In genomic region chr7:73423236-73423635, GRCm38 (mm10) we compare ENCODE assay signal across 11 mouse cellular contexts. TPM values are rescaled to one million over a fixed set of nuclear protein-coding genes. Genes with fewer than 3 reads are reported as not detected.
DNase-seq lines count a peak whose midpoint lies in the region; ATAC-seq and TF ChIP-seq lines count a peak whose summit lies in the region.
"Had no signal": no experiment of that assay in that cellular context is flagged by ENCODE, and none has a peak within 500 bp of the region (broad histone marks: within the 10 kb centered on the region; RNA-seq: fewer than 3 reads in every experiment).

No protein-coding gene starts in this region.

- H3K9me3 ChIP-seq in embryonic facial prominence, embryonic 14.5 days (ENCODE audit: control insufficient read depth, low read length): no peaks in the 10 kb centered on the region
- no peaks in the 10 kb centered on the region for H3K9me3 ChIP-seq in embryonic facial prominence, embryonic 10.5 days
- H3K9me3 ChIP-seq: liver, embryonic 15.5 days had no signal

- no peak for ATAC-seq in embryonic facial prominence, embryonic 14.5 days (ENCODE audit: low read depth)

- TF ChIP-seq CTCF in kidney, adult 2 months (conservative IDR thresholded peaks at IDR 0.05; ENCODE audit: insufficient read depth, insufficient read length, low read depth, low read length): no peak

- peak; percentile 47 for DNase-seq in embryonic facial prominence, embryonic 14.5 days (ENCODE audit: low spot score)
- no peak for DNase-seq in embryonic facial prominence, embryonic 10.5 days (ENCODE audit: low spot score)
- DNase-seq in kidney, adult 2 months: peak; percentile 32
- no peak for DNase-seq in kidney, adult 9 months
- peak; percentile 61 to 62 for DNase-seq in adrenal gland, postnatal 36 days
- DNase-seq in retina, embryonic 14.5 days (ENCODE audit: low spot score): no peak
- DNase-seq in urinary bladder, adult 2 months (ENCODE audit: low spot score): no peak

- H3K9ac ChIP-seq in embryonic facial prominence, embryonic 14.5 days (ENCODE audit: low read depth, low read length): no peak overlapping the region
- H3K9ac ChIP-seq: liver, embryonic 15.5 days had no signal

- no peak overlapping the region for H3K4me2 ChIP-seq in embryonic facial prominence, embryonic 14.5 days (ENCODE audit: low read depth, low read length)
- H3K4me2 ChIP-seq in myocyte (ENCODE audit: low read depth): no peak overlapping the region
- H3K4me2 ChIP-seq: liver, embryonic 15.5 days had no signal

- H3K27me3 ChIP-seq in embryonic facial prominence, embryonic 14.5 days (replicated peaks; ENCODE audit: control insufficient read depth, insufficient read depth, low read length): no peaks in the 10 kb centered on the region
- H3K27me3 ChIP-seq in embryonic facial prominence, embryonic 10.5 days (replicated peaks; ENCODE audit: low read depth, poor library complexity, severe bottlenecking): no peaks in the 10 kb centered on the region
- H3K27me3 ChIP-seq in kidney, adult 2 months (replicated peaks; ENCODE audit: control insufficient read depth, insufficient read depth, low read length): no peaks in the 10 kb centered on the region
- H3K27me3 ChIP-seq in myocyte (ENCODE audit: control insufficient read depth, insufficient read depth, insufficient read length): no peaks in the 10 kb centered on the region
- H3K27me3 ChIP-seq: liver, embryonic 15.5 days had no signal

- H3K27ac ChIP-seq in embryonic facial prominence, embryonic 14.5 days (replicated peaks; ENCODE audit: low read depth, low read length): no peak overlapping the region
- no peak overlapping the region for H3K27ac ChIP-seq in embryonic facial prominence, embryonic 10.5 days (replicated peaks)
- no peak overlapping the region for H3K27ac ChIP-seq in kidney, adult 2 months (ENCODE audit: insufficient read depth, low read depth, low read length)
- H3K27ac ChIP-seq: liver, embryonic 15.5 days had no signal

- WGBS in embryonic facial prominence, embryonic 14.5 days: 56% methylated on average over 13 of the region's 13 CpGs
- WGBS in embryonic facial prominence, embryonic 10.5 days: 80% methylated on average over 13 of the region's 13 CpGs
- WGBS in kidney, adult 2 months: 64% methylated on average over 13 of the region's 13 CpGs

- H3K4me1 ChIP-seq in embryonic facial prominence, embryonic 14.5 days (ENCODE audit: control insufficient read depth, insufficient read depth, low read length): peaks cover 12% of the 10 kb centered on the region; the same call in 1 of the 2 replicates
- peaks cover 58% of the 10 kb centered on the region for H3K4me1 ChIP-seq in embryonic facial prominence, embryonic 10.5 days
- no peaks in the 10 kb centered on the region for H3K4me1 ChIP-seq in kidney, adult 2 months (ENCODE audit: control insufficient read depth, insufficient read depth, low read length)
- H3K4me1 ChIP-seq: liver, embryonic 15.5 days had no signal

- no peaks in the 10 kb centered on the region for H3K79me2 ChIP-seq in myocyte (ENCODE audit: control insufficient read depth, insufficient read depth)

- TF ChIP-seq POLR2A in kidney, adult 2 months (IDR thresholded peaks at IDR 0.05; ENCODE audit: low read depth, low read length): no peak
- peak; percentile 17 for TF ChIP-seq POLR2A in myocyte (IDR thresholded peaks at IDR 0.05; ENCODE audit: insufficient read length, low read depth)

- H3K4me3 ChIP-seq in embryonic facial prominence, embryonic 14.5 days (ENCODE audit: low read depth, low read length): no peak overlapping the region
- no peak overlapping the region for H3K4me3 ChIP-seq in embryonic facial prominence, embryonic 10.5 days
- H3K4me3 ChIP-seq in kidney, adult 2 months (ENCODE audit: insufficient read depth, low read depth, low read length): no peak overlapping the region
- no peak overlapping the region for H3K4me3 ChIP-seq in myocyte
- H3K4me3 ChIP-seq: liver, embryonic 15.5 days had no signal

- H3ac ChIP-seq in myocyte (ENCODE audit: control insufficient read depth, insufficient read length): no peak overlapping the region

- peaks cover 29% of the 10 kb centered on the region for H3K36me3 ChIP-seq in embryonic facial prominence, embryonic 14.5 days (ENCODE audit: control insufficient read depth, insufficient read depth, low read length)
- H3K36me3 ChIP-seq in embryonic facial prominence, embryonic 10.5 days (replicated peaks): peaks cover 59% of the 10 kb centered on the region
- H3K36me3 ChIP-seq in kidney, adult 2 months (ENCODE audit: control insufficient read depth, insufficient read depth, low read length): no peaks in the 10 kb centered on the region
- H3K36me3 ChIP-seq in myocyte (ENCODE audit: control insufficient read depth, insufficient read depth): peaks cover 4% of the 10 kb centered on the region

TF ChIP-seq in myocyte, 11 proteins besides CTCF, POLR2A, EP300 and RAD21:
- TF ChIP-seq POLR2AphosphoS2 (IDR thresholded peaks at IDR 0.05; ENCODE audit: insufficient read length, low read depth): peak; percentile 58
- no peak for TF ChIP-seq MYOD1 (IDR thresholded peaks at IDR 0.05; ENCODE audit: control insufficient read depth in 1 of 3, insufficient read length in 2 of 3, low read depth in 2 of 3)
TF ChIP-seq in myocyte: peak in this region for 1.

RNA-seq across cellular contexts. Expression of gene Rgma, which starts 47.9 kb away (rescaled TPM):
- 19.6 and 26.1 TPM in 2 replicates for polyA plus RNA-seq in embryonic facial prominence, embryonic 14.5 days (2014; fragmentation: Nextera tagmentation; extraction: Ambion mirVana)
- polyA plus RNA-seq in embryonic facial prominence, embryonic 10.5 days (2016; fragmentation: Nextera tagmentation; extraction: Ambion mirVana): 23.4 and 26.5 TPM in 2 replicates
- 7.2 and 8.7 TPM in 2 replicates for polyA plus RNA-seq in kidney, adult 2 months (2012; rRNA removed)
- 10 to 100 TPM; 10.9 to 13.7 TPM for total RNA-seq in adrenal gland, postnatal 36 days (2021)
- polyA plus RNA-seq in myocyte (2012; fragmentation: generic; extraction: Trizol): 34.0 TPM
- polyA plus RNA-seq in urinary bladder, adult 2 months (2012; rRNA removed): 7.2 and 18.5 TPM in 2 replicates
- total RNA-seq: common myeloid progenitor, adult 5-6 weeks; megakaryocyte-erythroid progenitor cell, adult 5-6 weeks had no signal

Comparison
In these comparisons a context has a peak if more than half of its experiments do, and no peak if none do; other contexts are left out.
1. DNase-seq: peak in embryonic facial prominence, embryonic 14.5 days (single experiment), kidney, adult 2 months (single experiment) and adrenal gland, postnatal 36 days (2 of 2); none in embryonic facial prominence, embryonic 10.5 days (single experiment), kidney, adult 9 months (single experiment), retina, embryonic 14.5 days (single experiment) and urinary bladder, adult 2 months (single experiment).